Mouse (Mus musculus) heart, postnatal 0 days (tissue): Measurements from ENCODE around the gene Ntpcr.

ENCODE experiments used
- CTCF ChIP-seq: IDR thresholded peaks from 2 replicates; pipeline ENCODE4 v1.5.1; 2016; ENCODE audit warnings: antibody characterized with exemption, control low read depth, low read depth
- EP300 ChIP-seq: IDR thresholded peaks from 2 replicates; pipeline ENCODE4 v1.6.1; 2016; ENCODE audit warnings: antibody characterized with exemption, low read depth

GRCm38 (mm10) chr8:125777478-125778164, 47.9 kb downstream of the Ntpcr start:
- TF ChIP-seq CTCF, result no peak
- no peak for TF ChIP-seq EP300
